Mouse (Mus musculus): ENCODE measurements around the gene Dhx40.
"Not testable (repeated sequence)": the region's sequence is repeated elsewhere in the genome, so short reads cannot be mapped to it uniquely, and the experiment has no call there.

GRCm38 (mm10) chr11:86814481-86814880 is 6.9 kb upstream of the Dhx40 start:
- TF ChIP-seq CTCF (IDR thresholded peaks at IDR 0.05; ENCODE audit: low read depth, low read length); POLR2A (IDR thresholded peaks at IDR 0.05; ENCODE audit: extremely low read depth, insufficient read depth, low read length): not testable (repeated sequence)
